Mouse (Mus musculus): Measurements from ENCODE around the gene Chrna9. TPM values are rescaled to one million over a fixed set of nuclear protein-coding genes. Genes with fewer than 3 reads are reported as not detected.

Gene Chrna9
- polyA plus RNA-seq (2012; ENCODE audit: insufficient read depth, insufficient read length, missing spikeins): not detected in 2 replicates

DNA sequence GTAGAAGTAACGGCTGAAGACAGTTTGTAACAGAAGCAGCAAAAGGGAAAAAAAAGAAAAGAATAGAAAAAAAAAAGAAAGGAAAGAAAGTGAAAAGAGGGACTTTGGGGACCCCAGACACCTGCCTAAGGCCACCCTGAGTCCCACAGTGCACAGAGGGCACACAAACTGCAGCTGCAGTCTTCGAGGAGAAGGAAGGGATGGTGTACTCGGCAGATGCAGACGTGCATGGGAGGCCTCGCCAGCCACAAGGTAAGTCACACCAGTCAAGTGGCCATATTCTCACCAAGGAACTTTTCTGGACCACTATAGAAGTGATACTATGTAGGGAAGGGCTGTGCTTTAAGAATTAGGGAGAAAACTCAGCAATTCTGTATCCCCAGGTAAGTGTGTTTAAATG, at the start of gene Chrna9:
Chrna9 (plus strand) TSS at position 139 of the 400 bp plus-strand sequence.
- TF ChIP-seq POLR2A (IDR thresholded peaks at IDR 0.05; ENCODE audit: borderline replicate concordance, low read depth, low read length): no peak
- TF ChIP-seq CTCF (IDR thresholded peaks at IDR 0.05; ENCODE audit: low read depth, low read length): no peak
- Histone ChIP-seq H3K4me1 (ENCODE audit: control insufficient read depth, insufficient read depth, low read length) (peaks cover 11% of the 10 kb centered on the region), H3K27ac (ENCODE audit: insufficient read depth, low read depth, low read length) (no peak within 1 kb of the TSS), H3K4me3 (ENCODE audit: insufficient read depth, low read length) (no peak within 1 kb of the TSS)

DNA sequence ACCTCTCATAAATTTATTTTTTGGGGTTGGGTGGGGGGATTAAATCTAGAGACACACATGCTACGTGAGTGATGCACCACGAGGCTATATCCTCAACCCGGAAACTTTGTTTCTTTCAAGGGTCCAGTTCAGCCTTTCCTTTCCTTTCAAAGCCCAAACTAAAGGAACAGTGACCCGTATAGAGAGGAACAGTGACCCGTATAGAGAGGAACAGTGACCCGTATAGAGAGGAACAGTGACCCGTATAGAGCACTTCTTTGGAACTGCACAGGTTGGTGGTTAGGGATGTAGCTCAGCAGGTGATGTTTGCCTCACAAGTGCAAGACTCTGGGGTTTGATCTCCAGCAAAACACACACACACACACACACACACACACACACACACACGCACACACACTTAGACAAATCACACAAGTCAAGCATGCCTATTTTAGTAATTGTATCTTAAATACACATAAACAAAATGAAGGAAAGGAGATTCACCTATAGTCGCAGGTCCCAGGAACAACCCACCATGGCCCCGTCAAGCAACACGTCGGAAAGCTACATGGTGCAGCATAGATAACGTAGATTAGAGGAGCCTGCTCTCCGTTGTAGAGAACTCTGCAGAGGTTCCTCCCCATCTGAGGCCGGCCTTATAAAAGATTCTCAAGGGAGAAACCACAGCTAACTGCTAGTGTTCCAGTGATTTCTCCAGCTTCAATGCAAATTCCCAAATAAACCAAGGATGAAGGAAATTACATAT, 48.9 kb upstream of the Chrna9 start:
- no peak for TF ChIP-seq POLR2A (IDR thresholded peaks at IDR 0.05; ENCODE audit: borderline replicate concordance, low read depth, low read length)
- TF ChIP-seq CTCF (IDR thresholded peaks at IDR 0.05; ENCODE audit: low read depth, low read length): no peak
- Histone ChIP-seq H3K27ac (ENCODE audit: insufficient read depth, low read depth, low read length) (no peak overlapping the region), H3K4me1 (ENCODE audit: control insufficient read depth, insufficient read depth, low read length) (peaks cover 9% of the 10 kb centered on the region), H3K4me3 (ENCODE audit: insufficient read depth, low read length) (no peak overlapping the region)

DNA sequence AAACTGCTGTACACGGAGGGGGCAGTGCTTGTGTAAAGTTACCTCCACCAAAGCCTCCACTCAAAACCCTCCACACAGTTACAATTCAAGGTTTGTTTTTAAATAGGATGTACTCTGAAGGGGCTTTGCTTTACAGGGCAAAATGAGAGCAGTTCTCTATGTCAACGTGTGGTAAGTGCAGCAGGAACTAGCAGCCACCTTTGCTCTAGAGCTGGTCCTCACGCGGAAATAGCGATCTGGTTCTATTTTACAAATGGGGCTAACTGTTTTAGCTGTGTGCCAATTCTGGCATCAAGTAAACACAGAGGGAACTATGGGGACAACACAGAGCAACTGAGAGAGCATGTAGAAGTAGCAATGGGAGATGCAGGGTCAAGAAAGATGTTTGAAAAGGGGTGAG, 46.6 kb upstream of the Chrna9 start:
- no peak for TF ChIP-seq POLR2A (IDR thresholded peaks at IDR 0.05; ENCODE audit: borderline replicate concordance, low read depth, low read length)
- Histone ChIP-seq H3K27ac (ENCODE audit: insufficient read depth, low read depth, low read length) (no peak overlapping the region), H3K4me3 (ENCODE audit: insufficient read depth, low read length) (no peak overlapping the region), H3K4me1 (ENCODE audit: control insufficient read depth, insufficient read depth, low read length) (peaks cover 4% of the 10 kb centered on the region)

DNA sequence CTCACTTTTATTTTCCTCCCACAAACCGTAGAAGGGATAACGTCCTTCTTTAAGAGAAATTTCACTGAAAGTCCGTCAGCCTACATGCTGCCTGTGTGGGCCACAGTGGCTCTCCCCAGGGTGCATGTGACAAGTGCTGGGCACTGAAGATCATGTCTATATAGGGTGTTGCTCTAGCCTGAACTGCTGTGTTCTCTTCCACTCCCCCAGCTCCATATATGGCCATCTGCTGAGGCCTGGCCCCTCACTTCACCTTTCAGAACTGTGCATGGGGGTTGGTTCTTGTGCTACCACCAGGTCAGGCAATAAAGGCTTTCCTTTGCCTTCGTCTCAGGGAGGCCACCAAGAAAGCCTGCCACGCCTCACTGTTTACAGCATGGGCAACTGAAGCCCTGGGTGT, 45.7 kb upstream of the Chrna9 start:
- no peak overlapping the region for H3K27ac ChIP-seq (ENCODE audit: insufficient read depth, low read depth, low read length)
- TF ChIP-seq CTCF (IDR thresholded peaks at IDR 0.05; ENCODE audit: low read depth, low read length) (no peak), POLR2A (IDR thresholded peaks at IDR 0.05; ENCODE audit: borderline replicate concordance, low read depth, low read length) (no peak)
- H3K4me1 ChIP-seq (ENCODE audit: control insufficient read depth, insufficient read depth, low read length): peaks cover 4% of the 10 kb centered on the region
- no peak overlapping the region for H3K4me3 ChIP-seq (ENCODE audit: insufficient read depth, low read length)

DNA sequence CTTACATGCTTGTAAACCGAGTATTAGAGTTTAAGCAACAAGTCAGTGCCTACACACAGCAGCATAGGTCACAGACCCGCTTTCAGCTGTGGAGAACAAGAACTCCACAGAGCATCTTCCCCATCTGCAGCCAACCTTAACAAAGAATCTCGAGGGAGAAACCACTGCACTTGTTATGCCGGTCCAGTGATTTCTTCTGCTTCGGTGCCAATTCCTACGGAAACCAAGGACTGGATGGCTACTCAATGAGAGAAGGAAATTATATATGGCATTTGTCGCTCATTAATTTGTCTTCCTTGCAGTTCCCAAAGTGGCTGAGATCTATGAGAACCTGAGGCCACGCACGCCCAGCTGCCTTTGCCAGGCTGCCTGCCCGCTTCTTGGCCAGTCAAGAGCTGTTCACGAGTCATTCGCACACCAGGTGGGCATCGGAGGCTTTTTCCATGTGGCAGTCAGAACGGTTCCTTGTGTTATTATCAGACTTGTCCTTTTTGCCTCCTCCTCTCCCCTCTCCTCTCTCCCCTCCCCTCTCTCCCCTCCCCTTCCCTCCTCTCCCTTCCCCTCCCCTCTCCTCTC, 43.4 kb upstream of the Chrna9 start:
- Histone ChIP-seq H3K27ac (ENCODE audit: insufficient read depth, low read depth, low read length) (no peak overlapping the region), H3K4me3 (ENCODE audit: insufficient read depth, low read length) (no peak overlapping the region), H3K4me1 (ENCODE audit: control insufficient read depth, insufficient read depth, low read length) (peaks cover 4% of the 10 kb centered on the region)
- TF ChIP-seq POLR2A (IDR thresholded peaks at IDR 0.05; ENCODE audit: borderline replicate concordance, low read depth, low read length) (no peak), CTCF (IDR thresholded peaks at IDR 0.05; ENCODE audit: low read depth, low read length) (no peak)

DNA sequence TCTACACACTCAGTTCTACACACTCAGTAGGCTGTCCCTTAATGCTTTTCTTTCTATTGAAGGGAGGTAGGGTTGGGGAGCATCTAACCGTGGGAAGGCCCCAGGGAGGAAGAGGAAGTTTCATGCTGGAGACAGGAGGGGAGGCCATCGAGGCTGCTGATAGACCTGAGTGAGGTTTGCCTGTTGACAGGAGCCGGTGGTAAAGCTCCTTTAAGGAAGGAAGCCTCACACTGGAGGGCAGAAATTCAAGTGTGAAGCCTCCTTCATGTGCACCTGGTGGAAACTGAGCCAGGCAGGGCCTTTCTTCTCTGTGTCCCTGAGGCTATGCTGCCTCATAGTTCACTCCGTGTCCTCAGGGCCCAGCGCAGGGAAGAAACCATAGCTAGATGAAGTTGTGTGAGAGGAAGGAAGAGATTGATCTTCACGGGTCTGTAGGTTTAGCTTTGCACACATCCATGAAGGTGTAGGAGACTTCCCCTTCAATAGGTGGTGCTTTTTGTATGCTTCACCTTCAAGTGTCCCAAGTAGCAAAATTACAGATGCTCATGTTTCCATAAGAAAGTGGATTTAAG, 39.5 kb upstream of the Chrna9 start:
- Histone ChIP-seq H3K4me1 (ENCODE audit: control insufficient read depth, insufficient read depth, low read length) (no peaks in the 10 kb centered on the region), H3K27ac (ENCODE audit: insufficient read depth, low read depth, low read length) (no peak overlapping the region)

DNA sequence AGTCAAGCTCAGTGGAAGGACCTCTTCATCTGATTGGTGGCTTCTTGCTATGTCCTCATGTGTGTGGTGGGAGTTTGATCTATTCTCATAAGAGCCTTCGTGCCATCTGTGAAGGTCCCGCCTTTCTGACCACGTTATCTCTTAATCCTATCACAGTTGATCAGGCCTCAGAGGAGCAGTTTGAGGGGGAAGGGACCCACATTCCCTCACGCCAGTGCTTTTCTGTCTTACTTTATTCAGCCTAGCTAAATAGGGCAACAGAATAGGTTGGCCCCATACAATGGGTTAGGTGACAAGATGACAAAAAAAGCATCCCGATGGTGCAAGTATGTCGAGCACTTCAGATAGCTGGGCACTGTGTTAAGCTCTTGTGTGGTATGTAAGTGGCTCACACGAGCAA, 39.0 kb upstream of the Chrna9 start:
- no peak for TF ChIP-seq POLR2A (IDR thresholded peaks at IDR 0.05; ENCODE audit: borderline replicate concordance, low read depth, low read length)
- no peak for TF ChIP-seq CTCF (IDR thresholded peaks at IDR 0.05; ENCODE audit: low read depth, low read length)
- no peak overlapping the region for H3K4me3 ChIP-seq (ENCODE audit: insufficient read depth, low read length)
- no peak overlapping the region for H3K27ac ChIP-seq (ENCODE audit: insufficient read depth, low read depth, low read length)
- H3K4me1 ChIP-seq (ENCODE audit: control insufficient read depth, insufficient read depth, low read length): peaks cover 3% of the 10 kb centered on the region; the same call in 1 of the 2 replicates

More for the DNA sequence above, 39.5 kb upstream of the Chrna9 start:
- H3K4me3 ChIP-seq (ENCODE audit: insufficient read depth, low read length): no peak overlapping the region
- no peak for TF ChIP-seq CTCF (IDR thresholded peaks at IDR 0.05; ENCODE audit: low read depth, low read length)
- no peak for TF ChIP-seq POLR2A (IDR thresholded peaks at IDR 0.05; ENCODE audit: borderline replicate concordance, low read depth, low read length)

DNA sequence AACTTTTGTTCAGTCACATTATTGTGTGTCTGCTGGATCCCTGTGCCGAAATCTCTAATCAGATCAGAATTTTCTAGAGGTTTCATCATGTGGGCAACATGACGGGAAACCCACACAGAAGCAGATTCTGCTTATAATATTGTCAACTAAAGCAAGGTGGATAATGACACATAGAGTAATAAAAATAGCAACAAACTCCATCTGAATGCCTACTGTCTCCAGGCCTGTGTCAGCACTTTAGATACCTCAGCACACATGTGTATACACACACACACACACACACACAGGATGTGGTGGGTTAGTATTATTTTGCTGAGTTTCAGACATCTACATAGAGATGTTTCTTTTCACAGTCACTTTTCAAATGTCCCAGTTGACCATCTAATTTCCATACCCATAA, 37.0 kb upstream of the Chrna9 start:
- Histone ChIP-seq H3K27ac (ENCODE audit: insufficient read depth, low read depth, low read length) (no peak overlapping the region), H3K4me1 (ENCODE audit: control insufficient read depth, insufficient read depth, low read length) (peaks cover 5% of the 10 kb centered on the region; the same call in 1 of the 2 replicates), H3K4me3 (ENCODE audit: insufficient read depth, low read length) (no peak overlapping the region)
- TF ChIP-seq POLR2A (IDR thresholded peaks at IDR 0.05; ENCODE audit: borderline replicate concordance, low read depth, low read length) (no peak), CTCF (IDR thresholded peaks at IDR 0.05; ENCODE audit: low read depth, low read length) (no peak)

DNA sequence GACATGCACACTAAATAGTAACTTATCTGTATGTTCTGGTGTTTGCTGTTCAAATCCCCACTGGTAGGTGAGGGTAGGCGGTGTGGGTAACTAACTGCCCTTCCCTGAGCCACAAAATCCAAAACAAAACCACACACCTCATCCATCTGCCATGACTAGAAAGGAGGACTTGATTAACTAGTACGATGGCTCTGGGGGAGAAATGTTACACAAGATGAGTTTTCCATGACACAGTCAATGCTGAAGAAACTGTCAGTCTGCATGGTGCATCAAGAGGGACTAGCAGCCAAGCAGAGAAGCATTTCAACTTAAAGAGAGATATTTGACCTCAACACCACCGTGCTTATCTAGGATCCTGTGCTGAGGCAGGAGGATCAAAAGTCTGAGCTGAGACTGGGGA, 36.0 kb upstream of the Chrna9 start:
- Histone ChIP-seq H3K27ac (ENCODE audit: insufficient read depth, low read depth, low read length) (no peak overlapping the region), H3K4me1 (ENCODE audit: control insufficient read depth, insufficient read depth, low read length) (peaks cover 5% of the 10 kb centered on the region; the same call in 1 of the 2 replicates), H3K4me3 (ENCODE audit: insufficient read depth, low read length) (no peak overlapping the region)
- TF ChIP-seq POLR2A (IDR thresholded peaks at IDR 0.05; ENCODE audit: borderline replicate concordance, low read depth, low read length) (no peak), CTCF (IDR thresholded peaks at IDR 0.05; ENCODE audit: low read depth, low read length) (no peak)

DNA sequence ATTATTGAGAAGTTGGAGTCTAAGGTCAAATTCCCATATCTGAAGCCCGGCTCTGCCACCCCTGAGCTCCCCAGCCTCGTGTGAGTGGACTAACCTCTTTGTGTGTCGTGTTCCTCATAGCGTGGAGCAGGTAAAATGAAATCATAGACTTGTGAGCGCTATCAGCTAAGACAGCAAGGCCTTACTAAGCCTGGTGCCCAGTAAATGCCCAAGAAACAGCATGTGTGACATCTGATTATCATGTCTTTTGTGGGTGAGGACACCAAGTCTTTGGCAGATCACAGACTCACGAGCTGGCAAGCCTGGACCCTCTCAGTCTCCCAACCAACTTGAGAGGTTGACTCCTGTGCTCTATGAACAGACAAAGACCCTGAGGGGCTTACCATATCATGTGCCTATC, 34.6 kb upstream of the Chrna9 start:
- H3K4me1 ChIP-seq (ENCODE audit: control insufficient read depth, insufficient read depth, low read length): peaks cover 5% of the 10 kb centered on the region; the same call in 1 of the 2 replicates
- TF ChIP-seq POLR2A (IDR thresholded peaks at IDR 0.05; ENCODE audit: borderline replicate concordance, low read depth, low read length): no peak
- no peak for TF ChIP-seq CTCF (IDR thresholded peaks at IDR 0.05; ENCODE audit: low read depth, low read length)
- H3K27ac ChIP-seq (ENCODE audit: insufficient read depth, low read depth, low read length): no peak overlapping the region
- no peak overlapping the region for H3K4me3 ChIP-seq (ENCODE audit: insufficient read depth, low read length)

Data from bone marrow macrophage, adult 2 months (primary cell).